Mouse (Mus musculus) thymus, adult 18-20 months (tissue): ENCODE data around the gene Cfap99.

Experiments used
- DNase-seq, 2 experiments: peaks; one replicate each; pipeline ENCODE4 v3.0.0; 2022; ENCODE audit warnings: mixed read lengths in 2 of 2

Cfap99 gene

DNA sequence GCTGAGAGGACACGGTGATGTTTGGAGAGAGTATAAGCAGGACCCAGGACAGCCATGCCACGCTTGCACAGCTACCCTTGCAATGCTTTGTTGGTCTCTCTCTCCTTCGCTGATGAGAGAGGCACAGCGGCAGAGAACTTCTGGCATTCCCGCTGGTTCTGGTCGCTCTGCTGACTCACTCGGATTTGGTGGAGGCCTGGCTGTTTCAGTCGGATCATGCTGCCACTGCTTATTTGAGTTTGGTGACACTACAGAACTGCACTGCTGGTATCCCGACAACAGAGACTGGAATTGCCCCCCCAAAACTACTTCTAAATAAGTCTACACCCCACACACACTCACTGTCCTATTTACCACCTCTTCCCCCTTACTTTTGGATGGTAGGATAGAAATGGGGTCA lies 9.2 kb upstream of the Cfap99 start:
- no peak for DNase-seq

DNA sequence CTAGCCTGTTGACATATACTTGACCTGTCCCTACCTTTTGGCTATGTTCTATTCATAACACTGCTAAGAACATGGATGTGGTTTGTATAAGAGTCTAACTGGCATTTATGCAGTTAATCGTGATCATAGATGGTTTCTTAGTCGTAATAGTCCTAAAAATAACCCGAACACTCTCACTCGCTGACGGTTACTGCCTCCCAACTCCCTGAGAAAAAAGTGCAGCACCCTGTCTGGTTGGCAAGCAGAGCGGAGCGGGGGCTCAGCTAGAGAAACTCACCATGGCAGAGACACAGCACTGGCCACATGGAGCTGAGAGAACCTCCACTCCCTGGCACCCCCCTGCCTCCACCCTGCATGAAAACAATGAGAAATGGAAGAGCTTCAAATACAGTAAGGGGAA lies 7.4 kb upstream of the Cfap99 start:
- no peak for DNase-seq

- no peak for DNase-seq
These were observed 5.0 kb upstream of the Cfap99 start for GRCm38 (mm10) chr5:34283355-34283754.

DNA sequence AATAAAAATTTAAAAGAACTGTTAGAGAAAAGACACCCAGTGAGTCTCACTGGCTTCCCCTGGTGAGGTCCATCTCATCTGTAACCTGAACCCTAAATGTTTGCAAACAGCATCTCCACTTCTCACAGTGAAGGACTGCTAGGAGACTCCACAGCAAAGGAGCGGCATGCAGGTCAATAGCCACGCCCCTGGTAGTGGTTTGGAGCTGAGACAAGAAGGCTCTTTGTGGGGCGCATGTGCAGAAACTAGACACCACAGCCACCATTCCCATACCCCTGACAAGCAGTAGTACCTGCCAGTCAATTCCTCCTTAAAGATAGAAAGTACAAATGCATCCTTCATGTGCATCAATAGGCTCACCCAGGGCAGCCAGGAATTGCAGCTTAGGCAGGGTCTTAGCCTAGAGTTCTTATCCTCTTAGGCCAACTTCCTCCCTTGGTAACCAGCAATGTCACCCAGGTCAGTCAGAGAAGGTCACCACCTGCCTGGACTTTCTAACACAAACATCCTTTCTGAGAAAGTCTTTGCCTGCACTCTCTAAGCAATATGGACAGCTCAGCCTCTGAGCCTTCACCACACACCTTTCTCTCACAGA lies 4.1 kb upstream of the Cfap99 start:
- DNase-seq: no peak

DNA sequence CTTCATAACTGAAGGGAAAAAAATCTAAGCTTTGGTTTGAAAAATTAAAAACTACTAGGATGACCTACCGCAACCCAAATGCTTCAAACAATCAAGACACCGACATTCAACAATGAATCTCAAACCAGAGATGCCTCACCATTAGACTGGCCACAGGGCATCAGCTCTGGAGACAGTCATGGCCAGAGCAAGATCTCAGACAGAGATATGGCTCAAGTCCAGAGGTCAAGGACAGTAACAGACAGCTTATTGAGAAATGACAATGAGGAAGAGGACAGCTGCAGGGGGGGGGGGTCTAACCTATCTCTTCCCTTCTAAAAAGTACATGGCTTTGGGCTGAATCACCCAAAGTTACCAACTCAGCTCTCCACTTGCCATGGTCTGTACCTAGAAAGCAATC lies 3.1 kb upstream of the Cfap99 start:
- no peak for DNase-seq

DNA sequence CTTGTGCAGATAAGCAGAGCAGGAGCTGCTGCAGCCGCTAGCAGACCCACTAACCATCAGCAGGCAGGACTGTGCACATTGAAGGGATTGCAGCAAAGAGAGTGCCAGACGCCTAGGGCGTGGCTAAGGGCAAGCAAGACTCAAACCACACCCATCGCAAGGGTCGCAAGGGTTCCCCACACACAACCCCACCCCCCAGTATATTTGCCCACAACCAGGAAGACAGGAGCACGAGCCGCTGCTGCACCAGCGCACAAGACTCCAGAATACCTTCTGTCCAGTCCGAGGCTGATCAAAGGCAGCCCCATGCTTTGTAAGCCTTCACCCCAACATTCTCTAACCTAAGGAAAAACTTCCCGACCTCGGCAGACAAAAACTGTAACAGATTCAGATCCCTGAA lies 1.9 kb upstream of the Cfap99 start:
- no peak for DNase-seq

DNA sequence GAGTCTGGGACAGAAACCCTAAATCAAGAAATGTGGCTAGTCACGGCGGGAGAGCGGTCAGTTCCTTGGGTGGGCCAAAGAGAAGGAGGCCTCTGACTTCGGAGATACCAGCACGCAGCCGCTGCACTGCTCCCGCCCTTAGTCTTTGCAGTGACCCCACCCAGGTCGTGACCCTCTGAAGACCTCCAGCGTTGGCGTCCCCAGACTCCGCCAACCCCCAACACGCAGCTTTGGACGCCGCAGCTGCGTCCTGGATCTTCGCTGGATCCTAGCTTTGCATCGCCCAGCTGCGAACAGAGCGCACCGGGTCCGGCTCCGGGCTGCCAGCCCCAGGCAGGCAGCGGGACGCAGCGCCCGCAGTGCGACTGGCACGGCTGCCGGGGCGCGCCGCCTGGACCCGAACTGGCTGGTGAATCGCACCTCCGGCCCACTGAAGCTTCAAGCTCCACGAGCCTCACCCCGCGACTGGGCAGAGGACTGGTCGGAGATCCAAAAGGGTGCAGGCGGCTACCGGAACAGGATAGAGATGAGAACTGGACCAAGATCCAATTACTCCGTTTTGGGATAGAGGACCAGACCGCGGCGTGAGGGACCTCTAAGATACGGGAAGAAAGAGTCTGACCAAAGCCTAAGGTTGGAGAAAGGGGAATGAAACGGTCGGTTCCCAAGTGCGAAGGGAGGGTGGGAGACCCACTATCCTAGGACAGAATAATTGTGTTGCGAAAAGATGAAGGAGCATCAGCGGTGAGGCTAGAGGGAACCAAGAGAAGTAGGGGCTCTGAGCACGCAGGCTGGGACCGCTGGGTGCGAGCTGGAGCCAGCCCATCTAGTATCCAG lies 1.2 kb upstream of the Cfap99 start:
- DNase-seq: no peak

GRCm38 (mm10) chr5:34287838-34288145 lies 608 bp upstream of the Cfap99 start:
- no peak for DNase-seq

DNA sequence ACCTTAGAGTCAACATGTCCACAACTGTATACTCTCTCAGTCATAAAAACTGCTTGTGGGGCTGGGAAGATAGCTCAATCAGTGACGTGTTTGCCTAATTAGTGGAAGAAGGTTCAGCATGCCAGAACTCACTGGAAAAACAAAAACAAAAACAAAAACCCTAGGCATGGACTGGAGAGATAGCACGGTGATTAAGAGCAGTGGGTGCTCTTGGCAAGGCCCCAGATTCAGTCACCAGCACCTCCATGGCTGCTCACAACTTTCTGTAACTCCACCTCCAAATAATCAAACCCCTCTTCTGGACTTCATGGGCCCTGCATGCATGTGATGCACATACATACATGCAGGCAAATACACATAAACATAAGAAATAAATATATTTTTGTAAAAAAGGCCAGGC lies 886 bp downstream of the Cfap99 start:
- DNase-seq: no peak

DNA sequence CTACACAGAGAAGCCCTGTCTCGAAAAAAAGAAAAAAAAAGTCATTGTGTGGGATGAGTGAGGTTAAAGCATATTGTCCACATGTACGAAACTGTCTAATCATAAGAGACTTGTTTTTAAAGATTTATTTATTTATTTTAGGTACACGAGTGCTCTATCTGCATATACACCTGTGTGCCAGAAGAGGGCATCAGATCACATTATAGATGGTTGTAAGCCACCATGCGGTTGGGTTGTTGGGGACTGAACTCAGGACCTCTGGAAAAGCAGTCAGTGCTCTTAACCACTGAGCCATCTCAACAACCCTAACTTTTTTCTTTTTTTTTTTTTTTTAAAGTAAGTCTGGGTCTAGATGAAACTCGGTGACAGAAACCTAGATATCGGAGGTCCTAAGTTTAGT lies 5.0 kb downstream of the Cfap99 start:
- DNase-seq: no peak

- no peak for DNase-seq
These were observed 6.3 kb downstream of the Cfap99 start for GRCm38 (mm10) chr5:34294696-34295095.

GRCm38 (mm10) chr5:34295141-34295540 lies 6.7 kb downstream of the Cfap99 start:
- no peak for DNase-seq

- no peak for DNase-seq
These were observed 9.7 kb downstream of the Cfap99 start for GRCm38 (mm10) chr5:34298061-34298460.

DNA sequence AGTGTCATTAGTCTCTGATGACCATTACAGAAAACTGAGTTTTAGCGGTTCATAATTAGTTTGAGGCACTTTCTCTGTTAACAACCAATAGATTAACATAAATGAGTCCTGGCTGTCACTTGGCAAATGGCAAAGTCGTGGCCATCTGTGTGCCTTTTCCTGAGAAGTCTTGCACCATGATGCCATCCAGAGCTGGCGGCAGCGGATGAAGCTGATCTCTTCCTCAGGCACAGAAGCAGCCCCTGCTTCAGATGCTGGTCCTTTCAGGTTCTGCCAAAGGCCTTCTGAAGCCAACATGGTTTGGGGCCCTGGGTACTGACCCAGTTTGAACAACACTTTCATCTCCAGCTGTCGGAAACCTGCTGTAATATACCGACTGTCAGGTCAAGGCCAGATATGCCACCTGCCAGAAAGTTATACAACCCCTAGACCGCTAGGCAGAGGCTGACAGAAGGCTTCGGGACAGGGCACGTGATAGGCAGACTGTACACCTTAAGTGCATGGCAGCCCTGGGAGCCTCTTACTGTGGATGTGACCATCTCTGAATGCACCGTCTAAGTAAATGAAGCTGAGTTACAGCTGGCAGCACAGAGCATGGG lies 10.6 kb downstream of the Cfap99 start:
- no peak for DNase-seq

DNA sequence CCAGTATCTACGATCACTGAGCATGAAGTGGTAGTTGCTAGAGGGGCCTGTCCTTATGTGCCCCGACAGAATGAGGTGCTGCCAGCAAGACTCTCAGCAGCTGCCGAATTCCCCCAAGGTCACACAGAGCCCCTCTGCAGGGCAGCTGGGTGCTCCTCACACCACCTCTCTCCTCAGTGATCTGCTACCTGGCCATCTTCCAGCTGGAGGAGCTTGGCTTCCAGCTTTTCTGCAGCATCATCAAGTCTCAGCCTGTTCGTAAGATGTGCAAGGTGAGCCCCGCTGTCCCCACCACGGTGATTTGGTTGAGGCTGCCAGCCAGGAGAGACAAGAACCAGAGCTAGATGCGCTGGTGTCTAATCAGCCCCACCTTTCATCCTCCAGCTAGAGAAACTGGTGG lies 14.0 kb downstream of the Cfap99 start:
- no peak for DNase-seq

- no peak for DNase-seq
These were observed 20.6 kb downstream of the Cfap99 start for GRCm38 (mm10) chr5:34309016-34309415.

- DNase-seq: no peak
These were observed 31.2 kb downstream of the Cfap99 start for GRCm38 (mm10) chr5:34319491-34320034.

- peak; percentile 31 to 36 for DNase-seq
These were observed 32.8 kb downstream of the Cfap99 start for GRCm38 (mm10) chr5:34321236-34321635.

- DNase-seq: no peak
These were observed 36.9 kb downstream of the Cfap99 start for GRCm38 (mm10) chr5:34325286-34325685.

DNA sequence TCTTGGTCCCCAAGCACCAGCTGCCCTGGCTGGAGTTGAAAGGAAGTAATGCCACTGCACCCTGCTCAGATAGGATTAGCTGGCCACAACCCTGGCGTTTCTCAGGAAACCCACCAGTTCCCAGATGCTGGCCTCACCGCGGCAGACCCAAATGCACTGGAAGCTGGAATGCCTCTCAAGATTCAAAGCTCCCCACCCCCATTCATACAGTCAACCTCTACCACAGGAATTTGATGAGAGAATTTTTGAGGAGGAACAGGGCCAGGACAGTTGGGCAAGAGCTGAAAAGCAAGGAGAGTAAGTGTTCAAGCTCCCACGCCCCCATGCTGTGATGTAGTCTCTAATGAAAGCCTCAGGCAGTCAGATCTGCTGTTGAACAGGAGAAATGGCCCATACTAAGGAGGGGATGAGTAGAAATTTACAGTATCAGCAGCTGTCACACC lies 37.9 kb downstream of the Cfap99 start:
- no peak for DNase-seq

DNA sequence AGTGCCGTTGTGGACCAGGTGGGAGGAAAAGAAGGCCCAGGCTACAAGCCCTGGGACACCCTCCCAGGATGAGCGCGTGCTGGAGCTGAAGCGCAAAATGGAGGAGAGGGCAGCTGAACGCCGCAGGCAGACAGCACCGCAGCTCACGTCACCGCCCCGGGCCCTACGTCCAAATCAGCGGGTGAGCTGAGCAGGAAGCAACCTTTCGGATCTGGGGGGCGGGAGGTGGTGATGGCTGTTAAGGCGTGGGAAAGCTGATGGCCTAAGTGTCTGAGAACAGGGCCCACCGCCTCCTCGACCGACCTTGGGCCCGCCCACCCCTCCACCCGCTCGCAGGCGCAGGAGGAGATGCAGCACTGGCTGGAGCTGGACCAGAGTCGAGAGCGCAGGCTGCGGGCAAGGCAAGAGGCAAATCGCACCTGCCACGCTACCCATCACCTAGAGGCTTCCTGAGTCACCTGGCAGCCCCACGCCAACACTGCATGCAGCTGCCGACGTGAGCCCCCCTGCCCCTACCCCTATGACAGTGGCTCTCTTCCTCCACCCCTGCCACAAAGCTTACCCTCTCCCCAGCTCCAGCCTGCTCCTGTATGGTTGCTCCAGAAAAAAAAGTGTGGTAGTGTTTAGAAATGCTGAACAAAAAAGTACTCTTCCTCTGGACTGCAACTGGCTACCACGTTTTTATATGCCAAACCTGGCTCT lies 38.6 kb downstream of the Cfap99 start:
- peak; percentile 27 to 49 for DNase-seq

DNA sequence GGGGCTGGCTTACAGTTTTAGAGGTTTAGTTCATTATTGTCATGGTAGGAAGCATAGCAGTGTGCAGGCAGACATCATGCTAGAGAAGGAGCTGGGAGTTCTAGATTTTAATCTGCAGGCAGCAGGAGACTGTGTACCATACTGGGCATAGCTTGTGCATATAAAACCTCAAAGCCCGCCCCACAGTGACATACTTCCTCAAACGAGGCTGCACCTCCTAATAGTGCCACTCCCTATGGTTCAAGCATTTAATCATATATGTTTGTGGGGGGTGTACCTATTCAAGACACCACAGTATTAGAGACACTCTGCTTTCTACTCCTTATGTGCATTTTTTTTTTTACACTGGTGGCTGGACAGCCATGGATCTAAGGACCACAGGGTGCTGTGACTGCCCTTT lies 41.7 kb downstream of the Cfap99 start:
- no peak for DNase-seq

GRCm38 (mm10) chr5:34334081-34334480 lies 45.7 kb downstream of the Cfap99 start:
- no peak for DNase-seq
